Mouse (Mus musculus) liver, embryonic 14.5 days (tissue): ENCODE data around the gene Entpd3. TPM values are rescaled to one million over a fixed set of nuclear protein-coding genes. Genes with fewer than 3 reads are reported as not detected.
A peak's percentile ranks its signal among the peaks of the same experiment; 100 is the strongest.

Experiments
- ATAC-seq: fragments of 200-750 bp; cut with Nextera tagmentation; 2 replicates; pipeline ENCODE4 v1.8.0; 2017; ENCODE audit warnings: moderate number of reproducible peaks, mild to moderate bottlenecking, moderate library complexity; ENCODE audit not compliant: insufficient read depth
- DNase-seq, 3 experiments: peaks; one replicate each; pipeline ENCODE4 v3.0.0-alpha.2; 2012 to 2013; ENCODE audit warnings: low read depth in 3 of 3, low spot score in 3 of 3
- H3K27ac ChIP-seq: fragments of 300-500 bp; sonication (generic); 2 replicates; pipeline ENCODE4 v1.5.1; 2014; ENCODE audit warnings: moderate library complexity, mild to moderate bottlenecking, control low read depth, inconsistent platforms
- H3K27me3 ChIP-seq: fragments of 300-500 bp; sonication (generic); 2 replicates; pipeline ENCODE4 v1.6.1; 2014; ENCODE audit warnings: mild to moderate bottlenecking, low read length, moderate library complexity; ENCODE audit not compliant: control insufficient read depth, insufficient read depth
- H3K36me3 ChIP-seq: fragments of 300-500 bp; sonication (generic); replicated peaks from 2 replicates; pipeline ENCODE4 v1.6.1; 2014; ENCODE audit warnings: low read depth; ENCODE audit not compliant: control insufficient read depth, insufficient read depth
- H3K4me1 ChIP-seq, 2 experiments: fragments of 200-500 bp in 1 of 2; fragments of 300-500 bp in 1 of 2; sonication (generic) in 1 of 2; replicated peaks; 2 replicates each; pipeline ENCODE4 v1.6.1; 2012 to 2014; ENCODE audit warnings: antibody characterized with exemption in 1 of 2, inconsistent platforms in 1 of 2, low read length in 1 of 2; ENCODE audit not compliant: control insufficient read depth in 2 of 2, insufficient read depth in 2 of 2
- H3K4me2 ChIP-seq: fragments of 300-500 bp; sonication (generic); 2 replicates; pipeline ENCODE4 v1.6.1; 2014; ENCODE audit warnings: low read depth, mild to moderate bottlenecking, control low read depth, moderate library complexity
- H3K4me3 ChIP-seq, 2 experiments: fragments of 200-500 bp in 1 of 2; fragments of 300-500 bp in 1 of 2; sonication (generic) in 1 of 2; 2 replicates each; pipeline ENCODE4 v1.5.1; 2012 to 2014; ENCODE audit warnings: low read depth in 2 of 2, low read length in 2 of 2, mild to moderate bottlenecking in 2 of 2, control low read depth in 1 of 2, inconsistent platforms in 1 of 2, moderate library complexity in 1 of 2; ENCODE audit not compliant: insufficient read depth in 1 of 2
- H3K9ac ChIP-seq: fragments of 300-500 bp; sonication (generic); replicated peaks from 2 replicates; pipeline ENCODE4 v1.6.1; 2014; ENCODE audit warnings: mild to moderate bottlenecking, control low read depth, moderate library complexity
- H3K9me3 ChIP-seq: fragments of 300-500 bp; sonication (generic); 2 replicates; pipeline ENCODE4 v1.6.1; 2016; ENCODE audit warnings: low read length, mixed read lengths; ENCODE audit not compliant: control insufficient read depth
- CTCF ChIP-seq: IDR thresholded peaks from 2 replicates; pipeline ENCODE4 v1.5.1; 2016; ENCODE audit warnings: antibody characterized with exemption, low read depth, control low read depth
- EP300 ChIP-seq: IDR thresholded peaks from 2 replicates; pipeline ENCODE4 v1.6.1; 2016; ENCODE audit warnings: antibody characterized with exemption, low read depth
- WGBS: fragments of 180-500 bp; shearing (Covaris S2); extraction: QIAGEN DNeasy Blood & Tissue Kit; methylation state at CpG from one replicate; pipeline ENCODE4 v1.1.7; 2014; ENCODE audit not compliant: insufficient replicate concordance; 5-methylcytosine and 5-hydroxymethylcytosine counted together
- polyA plus RNA-seq, 2 experiments: library from polyadenylated mRNA; depleted of rRNA in 1 of 2; stranded (reverse) in 1 of 2; unstranded in 1 of 2; fragments of >200 nt; fragmentation: Nextera tagmentation in 1 of 2; extraction: Ambion mirVana in 1 of 2; gene quantifications; 2 replicates each; pipeline versions ENCODE4 v1.2.1 to v1.2.3; 2012 to 2014

Gene Entpd3
- polyA plus RNA-seq, 2 experiments, result 0.01 TPM; not detected in 1

DNA sequence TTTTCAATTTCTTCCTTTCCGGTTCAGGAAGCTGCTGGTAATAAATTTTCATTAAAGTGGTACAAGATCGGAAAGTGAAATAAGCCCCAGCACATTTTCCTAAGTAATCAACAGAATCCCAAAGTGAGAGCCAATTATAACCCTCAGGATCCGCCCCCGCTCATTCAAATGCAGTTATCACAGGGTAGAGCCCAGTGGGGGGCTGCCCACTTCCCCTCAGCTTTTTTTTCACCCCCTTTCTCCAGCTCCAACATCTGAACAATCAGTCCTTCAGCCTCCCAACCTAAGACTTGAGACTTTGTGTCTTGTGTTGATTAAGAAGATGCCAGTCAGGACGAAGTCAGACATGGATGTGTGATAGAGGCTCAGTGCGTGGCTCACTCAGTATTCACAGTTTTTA, 55.2 kb downstream of the Entpd3 start:
- no peaks in the 10 kb centered on the region for H3K4me1 ChIP-seq
- no peak overlapping the region for H3K9ac ChIP-seq
- ATAC-seq (no peak), DNase-seq (no peak)
- no peak for TF ChIP-seq CTCF
- TF ChIP-seq EP300, result no peak
- no peaks in the 10 kb centered on the region for H3K9me3 ChIP-seq
- H3K36me3 ChIP-seq, result no peaks in the 10 kb centered on the region
- no peak overlapping the region for H3K4me3 ChIP-seq
- H3K4me2 ChIP-seq, result no peak overlapping the region
- 52% methylated on average over 6 of the region's 6 CpGs for WGBS
- no peak overlapping the region for H3K27ac ChIP-seq
- no peaks in the 10 kb centered on the region for H3K27me3 ChIP-seq

- H3K4me1 ChIP-seq, result no peaks in the 10 kb centered on the region
- H3K27ac ChIP-seq, result no peak overlapping the region
- H3K4me3 ChIP-seq, result no peak overlapping the region
- no peaks in the 10 kb centered on the region for H3K36me3 ChIP-seq
- H3K4me2 ChIP-seq, result no peak overlapping the region
- DNase-seq, result no peak
- 73% methylated on average over 4 of the region's 4 CpGs for WGBS
- ATAC-seq, result no peak
- H3K9me3 ChIP-seq, result no peaks in the 10 kb centered on the region
- H3K27me3 ChIP-seq, result no peaks in the 10 kb centered on the region
- TF ChIP-seq CTCF (no peak), EP300 (no peak)
- no peak overlapping the region for H3K9ac ChIP-seq
These were observed 55.7 kb downstream of the Entpd3 start for GRCm38 (mm10) chr9:120595306-120595705.

DNA sequence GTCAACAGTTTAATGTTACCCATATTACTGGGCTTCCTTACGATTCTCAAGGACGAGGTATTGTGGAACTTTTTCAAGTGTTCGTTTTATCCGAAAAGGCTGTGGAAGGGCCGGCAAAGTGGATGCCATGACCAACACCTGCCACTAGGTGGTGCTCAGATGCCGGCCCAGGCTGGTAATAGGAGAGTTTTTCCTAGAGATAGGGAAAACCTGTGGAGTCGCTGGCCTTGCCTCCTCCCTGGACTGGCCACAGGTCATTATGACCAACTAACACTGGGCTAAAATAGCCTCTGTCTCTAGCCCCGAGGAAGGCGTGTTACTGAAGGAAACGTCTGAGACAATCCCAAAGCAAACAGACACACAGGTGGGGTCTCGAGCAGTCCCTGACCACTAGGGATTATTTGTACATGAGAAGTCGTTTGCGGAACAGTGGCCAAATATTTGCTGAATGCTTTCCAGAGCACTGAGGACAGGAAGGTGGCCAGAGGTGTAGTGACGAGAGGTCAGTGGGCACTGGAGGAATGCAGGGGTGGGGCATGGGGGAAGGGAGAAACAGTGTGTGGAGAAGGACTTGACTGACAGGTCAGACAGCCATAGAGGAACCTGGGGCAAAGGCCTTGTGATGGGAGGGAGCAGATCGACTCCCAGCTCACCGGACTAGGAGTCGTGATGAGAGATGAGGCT, 62.0 kb downstream of the Entpd3 start:
- peak overlapping the region in 1 of 2 experiments; percentile 18; a peak in 1 of 4 replicates for H3K4me3 ChIP-seq
- peak overlapping the region; percentile 38 for H3K4me2 ChIP-seq
- WGBS, result 17% methylated on average over 17 of the region's 17 CpGs
- H3K27me3 ChIP-seq, result no peaks in the 10 kb centered on the region
- H3K4me1 ChIP-seq, result 0 out of 4 replicates have a peak, but pooled peaks cover 0 to 2% of the 10 kb centered on the region in 2 experiments
- H3K36me3 ChIP-seq, result no peaks in the 10 kb centered on the region
- H3K9me3 ChIP-seq, result no peaks in the 10 kb centered on the region
- H3K9ac ChIP-seq, result no peak overlapping the region
- no peak for TF ChIP-seq EP300
- TF ChIP-seq CTCF, result peak; percentile 94
- ATAC-seq (peak; percentile 87), DNase-seq (peak in 1 of 3 experiments; percentile 62)
- no peak overlapping the region; the same call in 1 of the 2 replicates for H3K27ac ChIP-seq

DNA sequence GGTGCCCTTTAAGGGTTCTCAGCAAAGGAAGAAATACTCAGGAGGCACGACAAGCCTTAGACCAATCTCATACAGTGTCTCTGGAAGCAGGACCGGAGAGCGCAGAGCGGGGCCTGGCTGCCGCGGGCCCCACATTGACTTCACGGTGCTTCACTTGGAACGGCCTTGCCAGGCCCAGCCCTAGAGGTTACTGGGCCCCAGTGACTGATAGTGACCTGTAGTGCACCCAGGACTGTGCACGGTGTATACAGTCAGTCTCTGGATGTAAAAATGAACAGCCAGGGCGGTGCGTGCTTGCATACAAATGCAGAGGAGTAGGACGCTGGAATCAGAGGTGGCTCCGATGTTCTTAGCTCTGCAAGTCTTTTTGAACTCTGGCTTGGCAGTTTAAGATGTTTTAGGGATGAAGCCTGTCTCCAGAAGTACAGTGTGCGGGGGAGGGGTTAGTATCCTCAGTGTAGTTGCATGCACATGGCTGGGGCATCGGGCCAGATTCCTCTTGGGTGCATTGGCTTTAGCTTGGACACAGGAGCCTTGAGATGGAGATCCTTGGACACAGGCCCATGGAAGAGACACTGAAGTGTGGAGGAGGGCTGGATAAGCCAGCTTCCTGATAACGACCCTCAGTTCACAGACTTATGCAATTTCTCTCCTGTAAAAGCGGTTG, 62.7 kb downstream of the Entpd3 start:
- no peak overlapping the region for H3K27ac ChIP-seq
- no peak overlapping the region for H3K9ac ChIP-seq
- 52% methylated on average over 17 of the region's 17 CpGs for WGBS
- no peak for TF ChIP-seq CTCF
- TF ChIP-seq EP300, result no peak
- H3K27me3 ChIP-seq, result no peaks in the 10 kb centered on the region
- ATAC-seq (peak; percentile 79), DNase-seq (no peak)
- H3K4me3 ChIP-seq, result peak overlapping the region in 1 of 2 experiments; percentile 18; a peak in 1 of 4 replicates
- 0 out of 4 replicates have a peak, but pooled peaks cover 0 to 2% of the 10 kb centered on the region in 2 experiments for H3K4me1 ChIP-seq
- H3K9me3 ChIP-seq, result no peaks in the 10 kb centered on the region
- H3K4me2 ChIP-seq, result peak overlapping the region; percentile 38
- no peaks in the 10 kb centered on the region for H3K36me3 ChIP-seq

- Histone ChIP-seq H3K4me1 (0 out of 4 replicates have a peak, but pooled peaks cover 0 to 2% of the 10 kb centered on the region in 2 experiments), H3K9ac (no peak overlapping the region), H3K4me3 (no peak overlapping the region), H3K9me3 (peaks cover 4% of the 10 kb centered on the region; the same call in 1 of the 2 replicates), H3K27ac (no peak overlapping the region), H3K27me3 (no peaks in the 10 kb centered on the region), H3K36me3 (no peaks in the 10 kb centered on the region), H3K4me2 (peak overlapping the region; percentile 38)
- no peak for DNase-seq
- WGBS, result 17% methylated on average over 23 of the region's 23 CpGs
- TF ChIP-seq CTCF (peak; percentile 95), EP300 (no peak)
- ATAC-seq, result peak; percentile 51
These were observed 63.4 kb downstream of the Entpd3 start for GRCm38 (mm10) chr9:120602839-120603511.
